Mouse (Mus musculus): Measurements from ENCODE around the gene Ugt1a6b.

DNA sequence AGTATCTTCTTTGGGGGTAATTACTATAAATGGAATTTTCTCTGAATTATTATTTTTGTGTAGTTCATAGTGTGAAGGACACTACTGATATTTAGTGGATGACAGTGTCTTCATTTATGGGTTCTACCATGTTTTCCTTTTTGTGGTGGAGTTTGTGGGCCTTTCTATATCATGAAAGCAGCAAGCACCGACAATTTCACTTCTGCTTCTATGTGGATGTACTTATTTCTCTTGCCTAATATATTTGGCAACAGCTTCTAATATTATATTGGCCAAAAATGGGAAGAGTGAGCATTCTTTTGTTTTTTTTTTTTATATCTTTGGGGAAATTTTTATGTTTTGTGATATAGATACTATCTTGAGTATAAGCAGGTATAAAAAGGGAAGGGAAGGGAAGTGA, 21.4 kb upstream of the Ugt1a6b start:
- TF ChIP-seq POLR2A (IDR thresholded peaks at IDR 0.05; ENCODE audit: extremely low read depth, insufficient read depth, low read length): no peak
- TF ChIP-seq CTCF (IDR thresholded peaks at IDR 0.05; ENCODE audit: extremely low read depth, insufficient read depth, low read length): no peak

Measured in cortical plate, adult 2 months (tissue).